Mouse (Mus musculus) midbrain, embryonic 11.5 days (tissue): Measurements from ENCODE around the gene Asb17. TPM values are rescaled to one million over a fixed set of nuclear protein-coding genes. Genes with fewer than 3 reads are reported as not detected.

Experiments used
- ATAC-seq: fragments of 200-750 bp; cut with Nextera tagmentation; 2 replicates; pipeline ENCODE4 v1.8.0; 2017; ENCODE audit warnings: moderate TSS enrichment, moderate library complexity; ENCODE audit not compliant: low FRiP score
- DNase-seq: peaks from one replicate; pipeline ENCODE4 v3.0.0; 2015; ENCODE audit warnings: low spot score; ENCODE audit errors: missing footprints
- H3K27ac ChIP-seq: fragments of 300-500 bp; sonication (generic); 2 replicates; pipeline ENCODE4 v1.5.1; 2014; ENCODE audit warnings: low read depth, low read length
- H3K27me3 ChIP-seq: fragments of 300-500 bp; sonication (generic); 2 replicates; pipeline ENCODE4 v1.6.1; 2014; ENCODE audit warnings: mild to moderate bottlenecking, low read length, moderate library complexity, mixed read lengths; ENCODE audit not compliant: control insufficient read depth, insufficient read depth
- H3K36me3 ChIP-seq: fragments of 300-500 bp; sonication (generic); 2 replicates; pipeline ENCODE4 v1.6.1; 2014; ENCODE audit warnings: mild to moderate bottlenecking, low read length, moderate library complexity, mixed read lengths; ENCODE audit not compliant: control insufficient read depth, insufficient read depth
- H3K4me1 ChIP-seq: fragments of 300-500 bp; sonication (generic); 2 replicates; pipeline ENCODE4 v1.6.1; 2014; ENCODE audit warnings: low read length; ENCODE audit not compliant: control insufficient read depth, insufficient read depth
- H3K4me2 ChIP-seq: fragments of 300-500 bp; sonication (generic); 2 replicates; pipeline ENCODE4 v1.6.1; 2014; ENCODE audit warnings: mild to moderate bottlenecking, moderate library complexity
- H3K4me3 ChIP-seq: fragments of 300-500 bp; sonication (generic); 2 replicates; pipeline ENCODE4 v1.5.1; 2014; ENCODE audit warnings: low read depth, low read length
- H3K9ac ChIP-seq: fragments of 300-500 bp; sonication (generic); 2 replicates; pipeline ENCODE4 v1.6.1; 2014; ENCODE audit warnings: low read length
- H3K9me3 ChIP-seq: fragments of 300-500 bp; sonication (generic); 2 replicates; pipeline ENCODE4 v1.6.1; 2016; ENCODE audit warnings: low read length; ENCODE audit not compliant: control insufficient read depth
- WGBS: fragments of 180-500 bp; shearing (Covaris S2); extraction: QIAGEN DNeasy Blood & Tissue Kit; methylation state at CpG from one replicate; pipeline ENCODE4 v1.1.7; 2014; 5-methylcytosine and 5-hydroxymethylcytosine counted together
- polyA plus RNA-seq: library from polyadenylated mRNA; unstranded; fragments of >200 nt; fragmentation: Nextera tagmentation; extraction: Ambion mirVana; gene quantifications from 2 replicates; pipeline ENCODE4 v1.2.1, GENCODE M21; 2014

Asb17 gene
- polyA plus RNA-seq, 1 experiment from 2014 or later, result 0.44 TPM

GRCm38 (mm10) chr3:153902595-153902994, 58.6 kb downstream of the Asb17 start:
- H3K4me3 ChIP-seq, result no peak overlapping the region
- H3K9ac ChIP-seq, result no peak overlapping the region
- no peaks in the 10 kb centered on the region for H3K4me1 ChIP-seq
- peaks cover 22% of the 10 kb centered on the region for H3K36me3 ChIP-seq
- no peak overlapping the region for H3K27ac ChIP-seq
- H3K9me3 ChIP-seq, result no peaks in the 10 kb centered on the region
- WGBS, result 73% methylated on average over 3 of the region's 3 CpGs
- no peak for DNase-seq
- H3K4me2 ChIP-seq, result no peak overlapping the region
- no peak for ATAC-seq
- no peaks in the 10 kb centered on the region for H3K27me3 ChIP-seq

DNA sequence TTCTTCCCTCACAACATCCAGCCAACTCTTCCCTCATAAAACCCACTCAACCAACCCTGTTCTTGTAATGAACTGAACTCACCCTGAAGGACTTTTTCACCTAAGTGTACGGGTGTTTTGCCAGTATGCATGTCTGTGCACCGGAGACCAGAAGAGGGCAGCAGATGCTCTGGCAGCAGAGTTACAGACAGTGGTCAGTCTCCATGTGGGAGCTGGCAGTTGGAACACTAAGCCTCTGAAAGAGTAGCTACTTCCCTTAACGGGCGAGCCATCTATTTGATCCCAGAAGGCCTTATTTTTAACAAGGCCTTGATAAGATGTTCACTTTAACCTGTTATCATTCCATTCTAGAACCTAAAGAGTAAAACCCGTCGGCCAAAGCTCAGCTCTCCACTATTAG, 60.6 kb downstream of the Asb17 start:
- Histone ChIP-seq H3K9me3 (no peaks in the 10 kb centered on the region), H3K4me2 (no peak overlapping the region), H3K27me3 (no peaks in the 10 kb centered on the region), H3K36me3 (peaks cover 39% of the 10 kb centered on the region), H3K4me1 (peaks cover 3% of the 10 kb centered on the region; the same call in 1 of the 2 replicates), H3K9ac (no peak overlapping the region), H3K4me3 (no peak overlapping the region), H3K27ac (no peak overlapping the region)
- DNase-seq (peak; percentile 88), ATAC-seq (peak; percentile 65)
- 67% methylated on average over 6 of the region's 6 CpGs for WGBS

Other genes starting within 250 kb of the Asb17 start
- 33.1 and 35.7 TPM in 2 replicates for gene St6galnac3, start 119.0 kb upstream of the Asb17 start, polyA plus RNA-seq
- 0.12 TPM in 1 of 2 replicates, not detected in the other for gene Msh4, start 61.9 kb downstream of the Asb17 start, polyA plus RNA-seq
- gene Rabggtb, start 68.8 kb downstream of the Asb17 start, polyA plus RNA-seq, result 43.9 and 45.4 TPM in 2 replicates
- 53.5 and 55.8 TPM in 2 replicates for gene Acadm, start 100.4 kb downstream of the Asb17 start, polyA plus RNA-seq
- 4.6 and 5.4 TPM in 2 replicates for gene Slc44a5, start 129.2 kb downstream of the Asb17 start, polyA plus RNA-seq